Mouse (Mus musculus): ENCODE results near the gene Me3. TPM values are rescaled to one million over a fixed set of nuclear protein-coding genes. Genes with fewer than 3 reads are reported as not detected.

Gene Me3
- total RNA-seq, 1 experiment from 2014 or later = not detected

- no peak for ATAC-seq (replicated peaks in 1 of 2; ENCODE audit: insufficient read depth in 1 of 2, low FRiP score in 2 of 2, low TSS enrichment in 1 of 2, low read depth in 1 of 2, poor library complexity in 2 of 2, severe bottlenecking in 2 of 2)
Observed at GRCm38 (mm10) chr7:89842404-89842715, 210.2 kb downstream of the Me3 start.

GRCm38 (mm10) chr7:89843121-89843520, 210.9 kb downstream of the Me3 start:
- ATAC-seq (replicated peaks in 1 of 2; ENCODE audit: insufficient read depth in 1 of 2, low FRiP score in 2 of 2, low TSS enrichment in 1 of 2, low read depth in 1 of 2, poor library complexity in 2 of 2, severe bottlenecking in 2 of 2) = no peak

- peak; percentile 62 to 71; a peak in 3 of 4 replicates for ATAC-seq (replicated peaks in 1 of 2; ENCODE audit: insufficient read depth in 1 of 2, low FRiP score in 2 of 2, low TSS enrichment in 1 of 2, low read depth in 1 of 2, poor library complexity in 2 of 2, severe bottlenecking in 2 of 2)
Observed at GRCm38 (mm10) chr7:89843533-89843932, 211.3 kb downstream of the Me3 start.

DNA sequence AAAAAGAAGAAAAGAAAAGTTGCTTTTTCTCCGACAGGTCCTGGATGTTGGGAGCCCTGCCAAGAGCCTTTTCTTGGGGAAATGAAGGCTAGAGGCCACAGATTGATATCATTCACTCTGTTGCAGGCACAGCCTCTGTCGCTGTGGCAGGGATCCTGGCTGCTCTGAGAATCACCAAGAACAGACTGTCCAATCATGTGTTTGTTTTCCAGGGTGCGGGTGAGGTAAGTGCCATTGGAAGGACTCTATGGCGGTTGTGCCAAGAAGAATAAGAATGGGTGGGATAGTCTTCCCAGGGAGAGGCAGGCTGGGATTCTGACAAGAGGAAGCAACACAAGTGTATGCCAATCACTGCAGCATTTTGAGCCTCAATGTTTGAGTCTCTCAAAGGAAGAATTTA, 213.5 kb downstream of the Me3 start:
- ATAC-seq (replicated peaks in 1 of 2; ENCODE audit: insufficient read depth in 1 of 2, low FRiP score in 2 of 2, low TSS enrichment in 1 of 2, low read depth in 1 of 2, poor library complexity in 2 of 2, severe bottlenecking in 2 of 2) = no peak

DNA sequence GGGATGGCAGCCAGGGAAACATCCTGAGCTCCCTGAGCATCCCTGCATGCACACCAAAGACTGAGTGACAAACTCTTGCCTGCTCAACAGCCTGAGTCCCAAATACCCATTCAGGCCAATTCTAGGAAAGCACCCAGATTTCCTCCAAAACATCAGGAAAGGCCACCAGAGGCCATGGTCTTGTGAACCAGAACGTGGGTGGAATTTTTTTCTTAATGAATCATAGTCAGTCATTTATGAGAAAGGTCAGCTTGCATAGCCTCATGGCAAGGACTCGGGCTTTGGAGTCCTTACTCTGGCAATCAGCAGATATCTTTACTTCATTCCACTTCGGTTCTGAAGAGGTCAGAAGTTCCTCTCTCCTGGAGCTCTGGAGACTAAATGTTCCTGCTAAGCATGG, 218.3 kb downstream of the Me3 start:
- ATAC-seq (replicated peaks in 1 of 2; ENCODE audit: insufficient read depth in 1 of 2, low FRiP score in 2 of 2, low TSS enrichment in 1 of 2, low read depth in 1 of 2, poor library complexity in 2 of 2, severe bottlenecking in 2 of 2) = no peak

GRCm38 (mm10) chr7:89852158-89853095, 220.2 kb downstream of the Me3 start:
- no peak for ATAC-seq (replicated peaks in 1 of 2; ENCODE audit: insufficient read depth in 1 of 2, low FRiP score in 2 of 2, low TSS enrichment in 1 of 2, low read depth in 1 of 2, poor library complexity in 2 of 2, severe bottlenecking in 2 of 2)

DNA sequence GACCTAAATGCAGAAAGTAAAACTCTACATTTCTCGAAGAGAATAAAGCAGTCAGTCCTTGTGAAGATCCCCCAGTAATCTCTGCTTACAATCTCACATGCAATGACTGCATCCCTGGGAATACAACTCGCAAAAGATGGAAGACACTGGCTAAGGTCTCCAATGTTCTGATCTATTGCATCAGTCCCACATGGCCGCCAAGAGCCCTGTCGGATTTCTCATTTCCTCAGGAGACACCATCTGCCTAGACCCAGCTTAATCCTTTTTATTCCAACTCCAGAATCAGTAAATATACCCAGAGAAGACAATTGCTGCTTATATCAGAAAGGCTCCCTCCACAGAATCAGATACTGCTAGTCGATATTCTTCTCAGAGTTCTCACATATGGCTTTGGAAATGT, 220.9 kb downstream of the Me3 start:
- no peak for ATAC-seq (replicated peaks in 1 of 2; ENCODE audit: insufficient read depth in 1 of 2, low FRiP score in 2 of 2, low TSS enrichment in 1 of 2, low read depth in 1 of 2, poor library complexity in 2 of 2, severe bottlenecking in 2 of 2)

- no peak for ATAC-seq (replicated peaks in 1 of 2; ENCODE audit: insufficient read depth in 1 of 2, low FRiP score in 2 of 2, low TSS enrichment in 1 of 2, low read depth in 1 of 2, poor library complexity in 2 of 2, severe bottlenecking in 2 of 2)
Observed at GRCm38 (mm10) chr7:89855196-89855595, 223.0 kb downstream of the Me3 start.

DNA sequence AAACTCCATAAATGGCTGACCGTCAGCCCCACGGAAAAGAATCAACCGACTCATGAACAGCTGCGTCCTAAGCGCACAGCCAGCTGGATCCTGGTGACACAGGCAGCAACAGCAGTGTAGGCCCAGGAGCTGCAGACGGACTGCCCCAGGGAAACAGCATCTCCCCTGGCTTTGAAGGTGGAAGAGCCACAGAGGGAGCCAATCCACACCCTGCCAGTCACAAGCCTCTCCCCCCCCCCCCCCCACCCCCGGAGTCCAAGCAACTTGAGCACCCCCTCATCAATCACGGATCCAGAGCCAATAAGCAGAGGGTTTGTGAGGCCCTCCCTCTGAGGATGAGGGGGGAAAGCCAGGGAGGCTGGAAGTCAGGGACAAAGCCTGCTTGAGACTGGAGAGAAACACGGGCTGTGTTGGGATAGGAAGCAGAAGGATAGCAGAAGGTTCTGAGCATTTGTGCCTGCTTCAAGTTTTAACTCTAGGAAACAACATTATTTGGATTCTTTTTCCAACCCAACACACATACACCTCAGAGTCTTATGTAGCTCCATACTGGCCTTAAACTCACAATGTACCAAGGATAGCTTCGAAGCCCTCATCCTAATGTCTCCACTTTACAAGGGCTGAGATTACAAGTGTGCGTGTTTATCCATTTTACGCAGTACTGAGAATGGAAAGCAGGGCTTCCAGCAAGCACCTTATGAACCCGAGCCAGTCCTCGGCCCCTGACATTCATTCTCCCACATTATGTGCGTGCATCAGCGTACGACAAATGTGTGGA, 224.4 kb downstream of the Me3 start:
- ATAC-seq (replicated peaks in 1 of 2; ENCODE audit: insufficient read depth in 1 of 2, low FRiP score in 2 of 2, low TSS enrichment in 1 of 2, low read depth in 1 of 2, poor library complexity in 2 of 2, severe bottlenecking in 2 of 2) = no peak

DNA sequence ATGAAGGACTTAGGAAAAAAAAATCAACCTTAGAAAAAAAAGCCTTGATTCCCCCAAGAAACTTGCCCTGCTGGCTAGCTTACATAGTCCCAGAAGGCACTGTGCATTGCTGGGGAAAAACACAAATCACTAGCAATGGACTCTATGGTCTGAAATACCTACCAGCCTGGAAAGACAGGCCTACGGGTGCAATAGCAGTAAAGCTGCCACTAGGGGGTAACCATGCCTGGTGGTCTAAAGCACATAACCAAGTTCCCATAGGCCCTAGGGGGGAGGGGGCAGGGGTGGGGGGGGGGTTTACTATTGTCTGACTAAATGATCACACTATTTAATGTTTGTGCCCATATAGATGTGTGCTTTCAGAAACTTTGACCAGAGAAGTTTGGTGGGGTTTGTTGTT, 232.6 kb downstream of the Me3 start:
- ATAC-seq (replicated peaks in 1 of 2; ENCODE audit: insufficient read depth in 1 of 2, low FRiP score in 2 of 2, low TSS enrichment in 1 of 2, low read depth in 1 of 2, poor library complexity in 2 of 2, severe bottlenecking in 2 of 2) = no peak

- ATAC-seq (replicated peaks in 1 of 2; ENCODE audit: insufficient read depth in 1 of 2, low FRiP score in 2 of 2, low TSS enrichment in 1 of 2, low read depth in 1 of 2, poor library complexity in 2 of 2, severe bottlenecking in 2 of 2) = no peak
Observed at GRCm38 (mm10) chr7:89867221-89867620, 235.0 kb downstream of the Me3 start.

DNA sequence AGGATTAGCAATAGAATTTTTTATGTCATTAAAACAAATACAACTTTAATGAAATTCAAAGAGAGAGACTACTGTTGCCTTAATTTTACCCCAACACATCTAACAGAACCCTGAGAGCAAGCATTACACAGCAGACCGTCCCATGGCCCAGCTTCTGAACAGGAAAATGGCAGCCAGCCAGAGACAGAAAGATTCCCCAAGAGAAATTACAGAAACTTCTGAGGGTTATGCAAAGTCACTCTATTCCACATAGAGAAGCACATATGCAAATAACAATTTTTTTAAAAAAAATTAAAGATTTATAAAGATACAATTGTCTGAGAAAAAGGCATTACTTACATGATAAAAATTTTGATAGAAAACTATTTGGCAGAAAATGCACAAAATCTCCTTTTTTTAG, 247.5 kb downstream of the Me3 start:
- ATAC-seq (replicated peaks in 1 of 2; ENCODE audit: insufficient read depth in 1 of 2, low FRiP score in 2 of 2, low TSS enrichment in 1 of 2, low read depth in 1 of 2, poor library complexity in 2 of 2, severe bottlenecking in 2 of 2) = no peak

DNA sequence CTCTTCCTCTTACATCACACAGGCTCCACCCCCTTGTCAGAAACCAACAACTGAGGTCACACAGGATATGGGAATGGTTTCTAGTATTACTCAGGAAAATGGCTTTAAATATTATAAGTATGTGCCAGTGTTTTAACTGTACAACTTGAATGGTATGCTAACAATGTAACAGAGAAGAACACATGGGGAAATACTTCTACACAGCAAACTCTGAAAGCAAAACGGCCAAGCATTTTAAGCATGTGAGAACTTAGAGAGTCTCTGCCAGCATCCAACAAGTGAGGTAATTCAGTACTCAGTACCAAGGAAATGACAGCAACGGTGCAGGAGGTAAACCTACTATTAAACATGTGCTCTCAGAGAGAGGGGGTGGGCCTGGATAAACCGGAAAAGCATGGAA, 252.4 kb downstream of the Me3 start:
- ATAC-seq (replicated peaks in 1 of 2; ENCODE audit: insufficient read depth in 1 of 2, low FRiP score in 2 of 2, low TSS enrichment in 1 of 2, low read depth in 1 of 2, poor library complexity in 2 of 2, severe bottlenecking in 2 of 2) = no peak

- no peak for ATAC-seq (replicated peaks in 1 of 2; ENCODE audit: insufficient read depth in 1 of 2, low FRiP score in 2 of 2, low TSS enrichment in 1 of 2, low read depth in 1 of 2, poor library complexity in 2 of 2, severe bottlenecking in 2 of 2)
Observed at GRCm38 (mm10) chr7:89891412-89891811, 259.2 kb downstream of the Me3 start.

DNA sequence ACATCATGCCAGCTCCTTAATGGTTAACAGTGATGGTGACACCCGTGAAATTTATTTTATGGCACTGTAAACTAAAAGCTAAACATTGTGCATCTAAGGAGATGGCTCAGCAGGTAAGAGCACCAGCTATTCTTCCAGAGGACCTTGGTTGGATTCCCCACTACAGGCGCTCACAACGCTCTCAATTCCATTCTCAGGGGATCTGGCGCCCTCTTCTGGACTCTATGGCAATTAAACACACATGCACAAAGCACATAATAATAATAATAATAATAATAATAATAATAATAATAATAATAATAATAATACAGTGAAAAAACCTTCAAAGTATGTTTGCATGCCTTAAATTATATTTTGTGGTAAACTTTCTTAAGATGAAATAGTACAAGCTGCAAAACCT, 259.7 kb downstream of the Me3 start:
- no peak for ATAC-seq (replicated peaks in 1 of 2; ENCODE audit: insufficient read depth in 1 of 2, low FRiP score in 2 of 2, low TSS enrichment in 1 of 2, low read depth in 1 of 2, poor library complexity in 2 of 2, severe bottlenecking in 2 of 2)

GRCm38 (mm10) chr7:89903007-89903406, 270.8 kb downstream of the Me3 start:
- no peak for ATAC-seq (replicated peaks in 1 of 2; ENCODE audit: insufficient read depth in 1 of 2, low FRiP score in 2 of 2, low TSS enrichment in 1 of 2, low read depth in 1 of 2, poor library complexity in 2 of 2, severe bottlenecking in 2 of 2)

GRCm38 (mm10) chr7:89903442-89904343, 271.5 kb downstream of the Me3 start, which contains the start of gene Ccdc81:
Gene Ccdc81, minus strand, starts transcription at chr7:89903629.
- ATAC-seq (replicated peaks in 1 of 2; ENCODE audit: insufficient read depth in 1 of 2, low FRiP score in 2 of 2, low TSS enrichment in 1 of 2, low read depth in 1 of 2, poor library complexity in 2 of 2, severe bottlenecking in 2 of 2) = peak; percentile 61 to 76; a peak in 3 of 4 replicates

Measured in hematopoietic stem cell, adult 5-6 weeks (primary cell).